Mouse (Mus musculus) heart, embryonic 12.5 days (tissue): ENCODE results near the gene Yeats2. TPM values are rescaled to one million over a fixed set of nuclear protein-coding genes. Genes with fewer than 3 reads are reported as not detected.

Source experiments
- ATAC-seq: fragments of 200-750 bp; cut with Nextera tagmentation; 2 replicates; pipeline ENCODE4 v1.8.0; 2017; ENCODE audit warnings: moderate TSS enrichment, moderate library complexity; ENCODE audit not compliant: insufficient number of reproducible peaks, low FRiP score
- H3K27ac ChIP-seq: fragments of 300-500 bp; sonication (generic); 2 replicates; pipeline ENCODE4 v1.5.1; 2016; ENCODE audit warnings: mild to moderate bottlenecking, moderate library complexity; ENCODE audit not compliant: poor library complexity, severe bottlenecking
- H3K27me3 ChIP-seq: fragments of 300-500 bp; sonication (generic); replicated peaks from 2 replicates; pipeline ENCODE4 v1.6.1; 2016; ENCODE audit warnings: mild to moderate bottlenecking, moderate library complexity
- H3K36me3 ChIP-seq: fragments of 300-500 bp; sonication (generic); 2 replicates; pipeline ENCODE4 v1.6.1; 2016; ENCODE audit warnings: mild to moderate bottlenecking, moderate library complexity
- H3K4me1 ChIP-seq: fragments of 300-500 bp; sonication (generic); replicated peaks from 2 replicates; pipeline ENCODE4 v1.6.1; 2016; ENCODE audit warnings: mild to moderate bottlenecking
- H3K4me2 ChIP-seq: fragments of 300-500 bp; sonication (generic); 2 replicates; pipeline ENCODE4 v1.6.1; 2016; ENCODE audit warnings: mild to moderate bottlenecking, moderate library complexity
- H3K4me3 ChIP-seq: fragments of 300-500 bp; sonication (generic); 2 replicates; pipeline ENCODE4 v1.5.1; 2016; ENCODE audit warnings: mild to moderate bottlenecking
- H3K9ac ChIP-seq: fragments of 300-500 bp; sonication (generic); 2 replicates; pipeline ENCODE4 v1.6.1; 2016; ENCODE audit warnings: mild to moderate bottlenecking, moderate library complexity
- H3K9me3 ChIP-seq: fragments of 300-500 bp; sonication (generic); replicated peaks from 2 replicates; pipeline ENCODE4 v1.6.1; 2016; ENCODE audit warnings: mild to moderate bottlenecking, moderate library complexity
- WGBS: fragments of 180-500 bp; shearing (Covaris S2); methylation state at CpG from one replicate; pipeline ENCODE4 v1.1.7; 2016; 5-methylcytosine and 5-hydroxymethylcytosine counted together
- polyA plus RNA-seq: library from polyadenylated mRNA; unstranded; fragments of >200 nt; fragmentation: Nextera tagmentation; extraction: Ambion mirVana; gene quantifications from 2 replicates; pipeline ENCODE4 v1.2.1, GENCODE M21; 2016

The Yeats2 gene
- 33.3 and 33.5 TPM in 2 replicates for polyA plus RNA-seq

GRCm38 (mm10) chr16:20140772-20141531 is at the start of gene Yeats2:
TSS of gene Yeats2 (plus strand) at chr16:20141063.
- peak; percentile 96 for ATAC-seq
- under 1% methylated on average over 87 of the region's 92 CpGs for WGBS

GRCm38 (mm10) chr16:20095966-20096365 is 44.9 kb upstream of the Yeats2 start:
- H3K27ac ChIP-seq: no peak overlapping the region
- H3K36me3 ChIP-seq: peaks cover 2% of the 10 kb centered on the region; the same call in 1 of the 2 replicates
- 77% methylated on average over 2 of the region's 2 CpGs for WGBS
- no peaks in the 10 kb centered on the region for H3K27me3 ChIP-seq
- no peak overlapping the region for H3K4me2 ChIP-seq
- H3K4me1 ChIP-seq: peaks cover 4% of the 10 kb centered on the region
- no peak overlapping the region for H3K9ac ChIP-seq
- ATAC-seq: no peak
- no peak overlapping the region for H3K4me3 ChIP-seq
- no peaks in the 10 kb centered on the region for H3K9me3 ChIP-seq

More at GRCm38 (mm10) chr16:20140772-20141531, at the start of gene Yeats2:
- H3K4me3 ChIP-seq: peak within 1 kb of the TSS; percentile 77
- H3K27ac ChIP-seq: peak within 1 kb of the TSS; percentile 88
- H3K9me3 ChIP-seq: no peaks in the 10 kb centered on the region
- peaks cover 11% of the 10 kb centered on the region for H3K36me3 ChIP-seq
- H3K4me1 ChIP-seq: peaks cover 20% of the 10 kb centered on the region
- peak within 1 kb of the TSS; percentile 73 for H3K4me2 ChIP-seq
- no peaks in the 10 kb centered on the region for H3K27me3 ChIP-seq
- peak within 1 kb of the TSS; percentile 91 for H3K9ac ChIP-seq

- Histone ChIP-seq H3K36me3 (peaks cover 2% of the 10 kb centered on the region; the same call in 1 of the 2 replicates), H3K27ac (peak within 1 kb of the TSS; percentile 99), H3K4me2 (peak within 1 kb of the TSS; percentile 63), H3K4me3 (peak within 1 kb of the TSS; percentile 87), H3K27me3 (no peaks in the 10 kb centered on the region), H3K9ac (peak within 1 kb of the TSS; percentile 96), H3K4me1 (no peaks in the 10 kb centered on the region; the same call in 1 of the 2 replicates), H3K9me3 (no peaks in the 10 kb centered on the region)
- under 1% methylated on average over 29 of the region's 29 CpGs for WGBS
- ATAC-seq: peak; percentile 95
Observed at GRCm38 (mm10) chr16:20097069-20097710, 43.7 kb upstream of the Yeats2 start, which contains the start of gene Klhl24. TSS of gene Klhl24 (plus strand) at chr16:20097542.

DNA sequence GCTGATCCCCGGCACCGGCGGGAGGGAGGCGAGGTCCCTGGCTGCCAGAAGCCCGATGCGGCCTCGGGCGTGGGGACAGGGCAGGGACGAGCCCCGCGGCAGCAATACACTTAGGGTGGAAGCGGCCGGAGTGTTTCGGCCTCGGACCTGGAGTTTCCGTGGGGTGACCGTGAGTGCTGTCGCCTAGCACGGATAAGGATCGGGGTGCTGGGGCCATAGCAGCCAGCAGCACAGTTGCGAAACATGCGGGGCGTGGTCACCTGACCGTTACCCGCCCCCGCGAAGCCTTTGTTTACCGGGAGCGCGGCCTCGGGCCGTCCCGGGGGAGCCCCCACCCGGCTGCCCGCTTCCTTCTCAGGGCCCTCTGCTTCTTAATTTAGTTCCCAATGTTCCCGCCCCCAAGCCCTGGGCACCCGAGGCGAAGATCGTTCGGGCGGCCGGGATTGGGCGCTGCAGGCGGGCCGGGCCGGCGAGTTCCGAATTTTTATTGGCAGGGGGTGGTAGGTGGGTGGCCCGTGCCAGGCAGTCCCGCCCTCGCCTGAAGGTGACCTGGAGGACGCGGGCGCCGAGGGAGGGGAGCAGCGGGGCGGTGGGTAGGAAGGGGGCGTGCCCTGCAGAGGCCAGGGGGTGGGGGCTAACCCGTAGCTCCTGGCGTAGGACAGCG is 43.0 kb upstream of the Yeats2 start:
- WGBS: under 1% methylated on average over 61 of the region's 61 CpGs
- Histone ChIP-seq H3K4me3 (peak overlapping the region; percentile 87), H3K4me1 (no peaks in the 10 kb centered on the region; the same call in 1 of the 2 replicates), H3K4me2 (peak overlapping the region; percentile 63), H3K36me3 (peaks cover 8% of the 10 kb centered on the region), H3K9ac (peak overlapping the region; percentile 96), H3K27ac (peak overlapping the region; percentile 99), H3K27me3 (no peaks in the 10 kb centered on the region), H3K9me3 (no peaks in the 10 kb centered on the region)
- peak; percentile 95 for ATAC-seq

DNA sequence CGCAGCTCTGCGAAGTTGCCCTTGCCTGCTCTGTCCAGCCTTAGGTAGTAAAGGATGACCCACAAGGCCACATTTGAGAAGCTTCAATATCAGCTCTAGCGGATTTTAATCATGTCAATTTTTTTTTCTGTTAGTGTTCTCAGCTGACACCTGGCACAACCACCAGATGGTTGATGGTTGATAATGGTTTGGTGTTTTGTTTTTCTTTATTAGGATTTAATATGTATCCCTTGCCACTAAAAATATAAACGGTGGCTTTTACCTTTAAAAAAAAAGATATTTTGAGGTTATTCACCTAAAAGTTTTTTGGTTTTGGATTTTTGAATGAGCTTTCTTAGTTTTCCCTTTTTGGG is 42.5 kb upstream of the Yeats2 start:
- no peak for ATAC-seq
- H3K4me3 ChIP-seq: peak overlapping the region; percentile 87
- 6% methylated on average over 4 of the region's 4 CpGs for WGBS

DNA sequence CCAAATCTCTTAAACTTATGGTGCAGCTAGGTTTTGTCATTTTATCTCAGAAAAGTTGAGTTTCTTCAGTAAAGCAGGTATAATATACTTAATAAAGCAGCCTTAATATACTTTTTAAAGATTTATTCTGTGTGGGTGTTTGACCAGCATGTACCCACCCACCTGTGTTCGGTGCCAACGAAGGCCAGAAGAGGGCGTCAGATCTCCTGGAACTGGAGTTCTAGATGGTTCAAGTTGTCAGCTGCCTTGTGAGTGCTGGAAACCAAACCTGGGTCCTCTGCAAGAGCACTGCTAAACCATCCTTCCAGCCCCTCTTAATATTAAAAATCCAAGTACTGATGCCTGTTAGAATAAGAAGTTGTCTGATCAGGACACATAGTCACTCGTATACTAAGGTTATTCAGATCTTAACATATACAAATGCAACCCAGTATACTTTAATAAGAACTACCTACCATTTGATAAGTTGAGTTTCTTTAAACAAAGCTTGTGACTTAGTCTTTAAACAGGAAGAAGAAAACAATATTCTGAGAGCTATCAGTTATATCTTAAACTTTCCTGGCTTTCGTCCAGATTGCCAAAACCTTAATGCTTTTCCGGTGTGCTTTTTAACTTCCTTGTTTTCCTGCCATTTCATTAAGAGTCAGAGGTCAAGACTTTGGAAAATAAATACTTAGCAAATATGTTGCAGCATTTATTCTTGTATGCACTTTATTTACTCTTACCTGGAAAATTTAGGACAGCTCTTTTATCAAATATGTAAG is 41.8 kb upstream of the Yeats2 start:
- ATAC-seq: no peak
- WGBS: 88% methylated on average over 6 of the region's 6 CpGs
- peak overlapping the region; percentile 6; the same call in 1 of the 2 replicates for H3K4me3 ChIP-seq

More for the DNA sequence above, 42.5 kb upstream of the Yeats2 start:
- H3K27ac ChIP-seq: peak overlapping the region; percentile 99; the same call in 1 of the 2 replicates
- peak overlapping the region; percentile 63 for H3K4me2 ChIP-seq
- H3K4me1 ChIP-seq: no peaks in the 10 kb centered on the region; the same call in 1 of the 2 replicates
- peak overlapping the region; percentile 96 for H3K9ac ChIP-seq
- H3K27me3 ChIP-seq: no peaks in the 10 kb centered on the region
- peaks cover 11% of the 10 kb centered on the region for H3K36me3 ChIP-seq
- peaks cover under 1% of the 10 kb centered on the region; the same call in 1 of the 2 replicates for H3K9me3 ChIP-seq

DNA sequence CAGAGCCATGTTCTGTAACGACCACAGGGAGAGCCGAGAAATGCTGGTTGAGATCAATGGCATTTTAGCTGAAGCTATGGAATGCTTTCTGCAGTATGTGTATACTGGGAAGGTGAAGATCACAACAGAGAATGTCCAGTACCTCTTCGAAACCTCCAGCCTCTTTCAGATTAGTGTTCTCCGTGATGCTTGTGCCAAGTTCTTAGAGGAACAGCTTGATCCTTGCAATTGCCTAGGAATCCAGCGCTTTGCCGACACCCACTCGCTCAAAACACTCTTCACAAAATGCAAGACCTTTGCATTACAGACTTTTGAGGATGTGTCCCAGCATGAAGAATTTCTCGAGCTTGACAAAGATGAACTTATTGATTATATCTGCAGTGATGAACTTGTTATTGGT is 33.9 kb upstream of the Yeats2 start:
- ATAC-seq: no peak
- H3K4me2 ChIP-seq: no peak overlapping the region
- peaks cover 13% of the 10 kb centered on the region for H3K9me3 ChIP-seq
- H3K36me3 ChIP-seq: peaks cover 78% of the 10 kb centered on the region
- no peaks in the 10 kb centered on the region for H3K4me1 ChIP-seq
- no peak overlapping the region for H3K4me3 ChIP-seq
- H3K9ac ChIP-seq: no peak overlapping the region
- H3K27ac ChIP-seq: no peak overlapping the region
- 86% methylated on average over 8 of the region's 8 CpGs for WGBS
- no peaks in the 10 kb centered on the region for H3K27me3 ChIP-seq

More for the DNA sequence above, 41.8 kb upstream of the Yeats2 start:
- no peaks in the 10 kb centered on the region; the same call in 1 of the 2 replicates for H3K4me1 ChIP-seq
- H3K27ac ChIP-seq: no peak overlapping the region
- H3K9ac ChIP-seq: no peak overlapping the region
- no peak overlapping the region for H3K4me2 ChIP-seq
- H3K27me3 ChIP-seq: no peaks in the 10 kb centered on the region
- H3K36me3 ChIP-seq: peaks cover 18% of the 10 kb centered on the region
- H3K9me3 ChIP-seq: peaks cover 6% of the 10 kb centered on the region

DNA sequence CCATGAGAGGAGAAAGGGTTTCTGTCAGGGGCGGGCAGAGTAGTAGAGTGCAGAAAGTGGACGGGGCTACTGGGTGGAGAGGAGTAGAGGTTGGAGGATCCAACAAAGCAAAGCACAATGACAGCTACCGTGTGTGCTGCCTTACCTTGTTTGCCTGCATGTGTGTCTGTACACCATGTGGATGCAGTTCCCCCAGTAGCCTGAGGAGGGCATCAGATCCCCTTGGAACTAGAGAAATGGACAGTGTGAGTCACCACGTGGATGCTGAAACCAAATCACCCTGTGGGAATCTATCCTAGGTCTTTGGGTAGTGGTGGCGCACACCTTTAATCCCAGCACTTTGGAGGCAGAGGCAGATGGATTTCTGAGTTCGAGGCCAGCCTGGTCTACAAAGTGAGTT is 31.9 kb upstream of the Yeats2 start:
- H3K4me2 ChIP-seq: no peak overlapping the region
- H3K9ac ChIP-seq: no peak overlapping the region
- ATAC-seq: no peak
- H3K4me1 ChIP-seq: no peaks in the 10 kb centered on the region
- H3K36me3 ChIP-seq: peaks cover 75% of the 10 kb centered on the region
- peaks cover 8% of the 10 kb centered on the region for H3K9me3 ChIP-seq
- H3K27me3 ChIP-seq: no peaks in the 10 kb centered on the region
- WGBS: 95% methylated on average over 6 of the region's 6 CpGs
- H3K27ac ChIP-seq: no peak overlapping the region
- H3K4me3 ChIP-seq: no peak overlapping the region

GRCm38 (mm10) chr16:20112649-20113048 is 28.2 kb upstream of the Yeats2 start:
- Histone ChIP-seq H3K27ac (no peak overlapping the region), H3K9ac (no peak overlapping the region), H3K4me1 (no peaks in the 10 kb centered on the region), H3K4me3 (no peak overlapping the region), H3K9me3 (peaks cover 5% of the 10 kb centered on the region), H3K36me3 (peaks cover 72% of the 10 kb centered on the region), H3K27me3 (no peaks in the 10 kb centered on the region), H3K4me2 (no peak overlapping the region)
- WGBS: 87% methylated on average over 2 of the region's 2 CpGs
- no peak for ATAC-seq

- 67% methylated on average over 4 of the region's 4 CpGs for WGBS
- H3K9me3 ChIP-seq: 0 out of 2 replicates have a peak, but pooled peaks cover 2% of the 10 kb centered on the region
- ATAC-seq: no peak
- H3K4me1 ChIP-seq: no peaks in the 10 kb centered on the region
- no peak overlapping the region for H3K27ac ChIP-seq
- H3K27me3 ChIP-seq: no peaks in the 10 kb centered on the region
- H3K36me3 ChIP-seq: peaks cover 69% of the 10 kb centered on the region
- H3K9ac ChIP-seq: no peak overlapping the region
- H3K4me3 ChIP-seq: no peak overlapping the region
- no peak overlapping the region for H3K4me2 ChIP-seq
Observed at GRCm38 (mm10) chr16:20116069-20116468, 24.8 kb upstream of the Yeats2 start.
